Mouse (Mus musculus): ENCODE data around the gene Pus7l. TPM values are rescaled to one million over a fixed set of nuclear protein-coding genes. Genes with fewer than 3 reads are reported as not detected.

The Pus7l gene
- polyA plus RNA-seq, 1 experiment from 2014 or later = 5.2 TPM

Other genes with a start within 250 kb of the Pus7l start
- 2.3 and 2.5 TPM in 2 replicates for gene Adamts20, start 78.1 kb downstream of the Pus7l start, polyA plus RNA-seq (2014; fragmentation: Nextera tagmentation; extraction: Ambion mirVana)
- 0.97 and 1.1 TPM in 2 replicates for gene Irak4, start 96 bp upstream of the Pus7l start, polyA plus RNA-seq (2014; fragmentation: Nextera tagmentation; extraction: Ambion mirVana)
- gene Twf1, start 46.3 kb upstream of the Pus7l start, polyA plus RNA-seq (2014; fragmentation: Nextera tagmentation; extraction: Ambion mirVana) = 103 and 105 TPM in 2 replicates
- gene Tmem117, start 85.7 kb upstream of the Pus7l start, polyA plus RNA-seq (2014; fragmentation: Nextera tagmentation; extraction: Ambion mirVana) = 2.3 and 3.8 TPM in 2 replicates

Measured in forebrain, embryonic 14.5 days (tissue).